Mouse (Mus musculus): ENCODE results near the gene Rcn3.
"Not testable (repeated sequence)": the region's sequence is repeated elsewhere in the genome, so short reads cannot be mapped to it uniquely, and the experiment has no call there.

Gene Rcn3

DNA sequence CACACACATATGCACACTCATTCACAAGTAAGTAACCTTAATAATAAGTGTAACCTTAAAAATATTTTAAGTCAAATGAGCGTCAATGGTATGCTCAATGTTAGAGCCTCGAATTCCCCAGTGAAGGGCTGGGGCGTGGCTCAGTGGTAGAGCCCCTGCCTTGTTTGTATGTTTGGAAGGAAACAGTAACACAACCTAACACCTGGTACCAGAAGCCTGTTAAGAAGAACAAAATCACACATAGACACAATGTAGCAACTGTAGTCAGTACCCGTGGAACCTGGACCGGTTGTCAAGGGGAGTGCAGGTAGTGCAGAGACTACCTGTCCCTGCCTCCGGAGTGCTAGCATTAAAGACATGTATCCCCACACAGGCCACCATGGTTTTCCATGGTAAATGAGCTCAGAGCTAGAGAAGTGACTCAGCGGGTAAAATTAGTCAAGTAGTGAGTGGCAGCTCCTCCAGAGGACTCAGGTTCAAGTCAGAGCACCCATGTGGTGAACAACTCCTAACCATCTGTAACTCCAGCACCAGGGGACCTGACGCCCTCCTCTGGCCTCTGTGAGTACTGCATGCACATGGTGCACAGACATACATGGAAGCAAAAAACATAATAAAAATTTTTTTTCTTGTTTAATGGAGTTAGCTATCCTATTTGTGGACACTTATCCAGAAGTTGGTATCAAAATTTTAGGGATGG, 6.7 kb upstream of the Rcn3 start:
- no peak for DNase-seq (ENCODE audit: low read depth, low spot score)

- DNase-seq (ENCODE audit: low read depth, low spot score): no peak
Measured at GRCm38 (mm10) chr7:45097479-45097878, 5.5 kb upstream of the Rcn3 start.

DNA sequence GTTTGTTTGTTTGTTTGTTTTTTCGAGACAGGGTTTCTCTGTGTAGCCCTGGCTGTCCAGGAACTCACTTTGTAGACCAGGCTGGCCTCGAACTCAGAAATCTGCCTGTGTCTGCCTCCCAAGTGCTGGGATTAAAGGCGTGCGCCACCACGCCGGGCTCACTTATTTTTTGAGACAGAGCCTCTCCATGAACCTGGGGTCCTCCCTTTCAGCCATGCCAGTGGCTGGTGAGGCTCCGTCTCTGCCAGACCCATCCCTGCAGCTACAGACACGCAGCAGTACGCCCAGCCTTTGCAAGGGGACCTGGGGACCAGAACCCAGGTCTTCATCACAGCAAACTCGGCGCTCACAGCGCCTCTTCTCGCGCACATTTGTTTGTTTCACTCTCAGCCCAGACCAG, 3.9 kb upstream of the Rcn3 start:
- DNase-seq (ENCODE audit: low read depth, low spot score): not testable (repeated sequence)

DNA sequence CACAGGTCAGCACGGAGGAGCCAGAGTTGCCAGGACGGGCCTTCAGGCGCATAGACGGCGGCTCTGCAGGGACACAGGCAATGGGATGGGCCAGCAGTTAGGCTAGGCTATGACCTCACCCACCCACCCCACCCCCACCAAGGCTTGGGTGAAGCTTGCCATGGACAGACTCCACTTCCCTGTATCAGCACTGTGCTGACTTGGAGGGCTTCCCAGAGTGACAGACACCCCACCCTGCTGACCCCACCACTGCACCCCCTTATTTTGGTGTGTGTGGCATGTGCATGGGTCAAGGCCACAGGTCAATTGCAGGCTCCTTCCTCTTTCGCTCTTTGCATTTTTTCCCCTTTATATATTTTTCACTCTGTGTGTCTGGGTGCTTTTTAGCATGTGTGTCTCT, 3.3 kb upstream of the Rcn3 start:
- DNase-seq (ENCODE audit: low read depth, low spot score): no peak

GRCm38 (mm10) chr7:45094121-45094520, 2.1 kb upstream of the Rcn3 start:
- DNase-seq (ENCODE audit: low read depth, low spot score): no peak

GRCm38 (mm10) chr7:45093516-45093905, 1.5 kb upstream of the Rcn3 start:
- no peak for DNase-seq (ENCODE audit: low read depth, low spot score)

DNA sequence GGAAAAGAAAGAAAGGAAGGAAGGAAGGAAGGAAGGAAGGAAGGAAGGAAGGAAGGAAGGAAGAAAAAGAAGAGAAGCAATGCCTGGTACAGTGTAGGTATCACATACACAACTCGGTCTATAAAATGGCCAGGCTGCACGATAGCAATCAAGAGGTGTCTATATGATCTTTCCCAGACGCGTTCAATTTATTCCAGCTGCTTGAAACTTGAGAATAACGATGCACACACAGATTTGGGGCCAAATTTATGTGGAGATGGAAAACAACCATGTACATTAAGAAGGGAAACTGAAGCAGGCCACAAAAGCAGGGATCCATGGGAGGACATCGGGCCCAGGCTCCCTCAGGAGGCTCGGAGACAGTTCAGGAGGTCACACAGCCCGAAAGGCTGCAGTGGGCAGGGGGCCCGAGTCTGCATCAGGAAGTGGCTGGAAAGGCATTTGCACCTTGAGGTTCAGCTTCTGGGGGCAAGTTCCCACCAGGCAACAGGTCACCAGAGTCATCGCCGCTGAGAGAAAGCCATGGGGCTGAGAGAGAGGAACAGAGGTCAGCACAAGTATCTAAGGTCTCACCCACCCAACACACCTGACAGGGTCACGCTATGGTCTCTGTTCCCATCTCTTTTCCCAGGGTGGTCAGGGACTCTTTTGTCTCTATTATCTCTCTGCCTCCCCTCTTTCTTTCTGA, 951 bp upstream of the Rcn3 start:
- no peak for DNase-seq (ENCODE audit: low read depth, low spot score)

- no peak for DNase-seq (ENCODE audit: low read depth, low spot score)
Measured at GRCm38 (mm10) chr7:45091001-45091990, 725 bp downstream of the Rcn3 start.

GRCm38 (mm10) chr7:45090251-45090977, 1.6 kb downstream of the Rcn3 start:
- no peak for DNase-seq (ENCODE audit: low read depth, low spot score)

GRCm38 (mm10) chr7:45088597-45088996, 3.4 kb downstream of the Rcn3 start:
- DNase-seq (ENCODE audit: low read depth, low spot score): no peak

DNA sequence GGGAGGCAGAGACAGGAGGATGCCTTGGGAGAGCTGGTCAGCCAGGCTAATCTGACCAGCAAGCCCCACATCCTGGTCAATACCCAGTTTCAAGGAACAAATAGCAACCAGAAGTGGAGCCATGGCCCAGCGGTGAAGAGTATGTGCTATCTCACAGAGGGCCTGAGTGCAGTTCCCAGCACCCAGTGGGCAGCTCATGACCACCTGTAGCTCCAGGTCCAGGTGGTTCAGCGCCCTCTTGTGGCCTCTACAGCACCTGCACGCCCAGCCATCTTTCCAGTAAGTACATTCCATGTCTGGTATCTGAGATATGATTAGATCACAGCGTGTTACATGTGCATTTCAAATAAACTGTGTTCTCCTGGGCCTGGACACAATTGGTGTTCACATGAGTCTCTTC, 5.9 kb downstream of the Rcn3 start:
- no peak for DNase-seq (ENCODE audit: low read depth, low spot score)

DNA sequence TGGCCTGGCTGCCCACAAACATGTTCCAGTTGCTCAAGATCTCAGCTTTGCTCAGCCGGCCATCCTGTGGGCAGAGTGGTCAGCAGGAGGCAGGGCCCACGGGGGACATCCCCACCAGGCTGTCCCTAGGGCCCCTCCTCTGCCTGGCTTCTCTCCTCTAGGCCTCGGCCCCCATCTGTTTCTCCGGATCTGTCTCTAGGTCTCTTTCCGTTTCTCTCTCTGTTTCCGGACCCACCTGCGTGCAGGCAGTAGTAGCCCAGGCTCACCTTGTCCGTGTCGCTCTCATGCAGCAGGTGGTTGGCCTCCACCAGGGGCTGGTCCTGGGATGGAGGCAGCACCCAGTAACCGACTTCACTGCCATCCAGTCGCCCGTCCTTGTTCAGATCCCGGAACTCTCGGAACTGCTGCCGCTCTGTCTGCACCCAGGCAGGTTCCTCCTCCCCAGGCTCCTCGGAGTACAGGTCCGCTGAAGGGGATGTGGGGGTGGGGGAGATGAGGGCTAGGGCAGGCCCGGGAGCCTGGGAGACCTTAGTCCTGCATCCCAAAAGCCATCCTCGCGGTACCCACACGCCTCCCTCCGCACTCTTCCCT, 8.6 kb downstream of the Rcn3 start:
- DNase-seq (ENCODE audit: low read depth, low spot score): no peak

GRCm38 (mm10) chr7:45082401-45083299, 9.4 kb downstream of the Rcn3 start:
- no peak for DNase-seq (ENCODE audit: low read depth, low spot score)

DNA sequence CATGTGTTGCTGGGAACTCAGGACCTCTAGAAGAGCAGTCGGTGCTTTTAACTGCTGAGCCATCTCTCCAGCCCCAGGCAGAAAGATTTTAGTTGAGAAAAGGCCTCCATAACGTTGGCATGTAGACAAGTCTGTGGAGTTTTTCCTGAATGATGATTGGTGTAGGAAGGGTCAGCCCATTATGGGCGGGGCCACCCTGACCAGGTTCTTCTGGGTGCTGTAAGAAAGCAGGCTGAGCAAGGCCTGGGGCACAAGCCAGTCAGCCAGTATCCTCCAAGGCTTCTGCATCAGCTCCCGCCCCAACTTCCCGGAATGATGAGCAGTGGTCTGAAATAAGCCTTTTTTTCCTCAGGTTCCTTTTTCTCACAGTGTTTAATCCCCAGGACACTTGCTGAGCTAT, 11.0 kb downstream of the Rcn3 start:
- DNase-seq (ENCODE audit: low read depth, low spot score): no peak

DNA sequence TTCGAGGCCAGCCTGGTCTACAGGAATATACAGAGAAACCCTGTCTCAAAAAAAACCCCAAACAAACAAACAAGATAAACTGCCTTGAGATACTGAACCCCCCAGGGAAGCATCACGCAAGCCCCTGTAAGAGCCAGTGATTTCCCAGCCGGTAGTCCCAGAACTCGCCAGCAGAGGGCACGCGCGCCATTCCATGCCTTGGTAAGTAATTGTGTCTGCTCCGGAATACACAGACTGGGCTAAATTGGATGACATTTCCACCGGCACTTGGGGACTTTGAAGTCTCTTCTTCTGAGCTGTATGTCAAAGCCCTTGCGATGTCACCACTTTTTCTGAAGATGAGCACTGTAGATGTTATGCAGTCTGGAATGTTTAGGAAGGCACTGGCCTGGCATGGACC, 12.2 kb downstream of the Rcn3 start:
- DNase-seq (ENCODE audit: low read depth, low spot score): peak; percentile 78

DNA sequence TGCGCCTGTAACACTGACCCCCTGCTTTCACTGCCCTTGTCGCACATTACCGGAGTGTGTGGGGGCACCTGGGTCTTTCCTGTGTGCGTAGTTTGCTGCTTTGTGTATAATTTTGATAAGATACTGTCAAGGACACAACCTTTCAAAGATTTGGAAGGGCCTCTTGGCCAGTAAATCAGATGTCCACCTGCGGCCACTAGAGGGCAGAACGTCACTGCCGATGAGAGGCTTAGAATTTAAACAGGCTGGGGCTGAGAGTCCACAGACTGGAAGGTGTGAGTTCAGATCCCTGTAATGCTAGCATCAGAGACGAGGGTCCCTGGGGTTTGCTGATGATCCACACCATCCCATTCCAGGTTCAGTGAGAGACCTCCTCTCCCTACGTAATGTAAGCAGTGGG, 13.5 kb downstream of the Rcn3 start:
- DNase-seq (ENCODE audit: low read depth, low spot score): peak; percentile 51

DNA sequence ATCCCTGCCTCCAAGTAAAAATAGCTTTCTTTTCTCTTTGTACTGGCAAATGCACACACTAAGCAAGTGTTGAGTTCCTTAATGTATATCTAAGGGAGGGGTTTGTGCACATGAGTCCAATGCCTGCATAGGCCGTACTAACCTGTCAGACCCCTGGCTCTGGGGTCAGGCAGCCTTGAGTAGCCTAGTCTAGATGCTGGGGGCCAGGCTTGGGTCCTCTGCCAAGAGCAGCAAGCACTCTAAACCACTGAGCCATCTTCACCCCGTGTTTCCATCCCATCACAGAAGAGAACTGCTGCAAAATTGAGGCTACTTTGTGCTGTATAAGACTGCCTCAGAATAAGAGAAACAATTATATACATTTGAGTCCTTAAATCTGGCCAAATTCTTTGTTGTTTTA, 14.2 kb downstream of the Rcn3 start:
- no peak for DNase-seq (ENCODE audit: low read depth, low spot score)

- DNase-seq (ENCODE audit: low read depth, low spot score): no peak
Measured at GRCm38 (mm10) chr7:45077322-45077721, 14.7 kb downstream of the Rcn3 start.

GRCm38 (mm10) chr7:45076501-45076900, 15.5 kb downstream of the Rcn3 start:
- no peak for DNase-seq (ENCODE audit: low read depth, low spot score)

- no peak for DNase-seq (ENCODE audit: low read depth, low spot score)
Measured at GRCm38 (mm10) chr7:45075405-45075804, 16.6 kb downstream of the Rcn3 start.

Data from retina, postnatal 7 days (tissue).